Mouse (Mus musculus) liver, embryonic 14.5 days (tissue): ENCODE data around the gene Ccl11. TPM values are rescaled to one million over a fixed set of nuclear protein-coding genes. Genes with fewer than 3 reads are reported as not detected.

Experiments used
- ATAC-seq: fragments of 200-750 bp; cut with Nextera tagmentation; 2 replicates; pipeline ENCODE4 v1.8.0; 2017; ENCODE audit warnings: moderate number of reproducible peaks, mild to moderate bottlenecking, moderate library complexity; ENCODE audit not compliant: insufficient read depth
- DNase-seq, 3 experiments: peaks; one replicate each; pipeline ENCODE4 v3.0.0-alpha.2; 2012 to 2013; ENCODE audit warnings: low read depth in 3 of 3, low spot score in 3 of 3
- H3K27ac ChIP-seq: fragments of 300-500 bp; sonication (generic); 2 replicates; pipeline ENCODE4 v1.5.1; 2014; ENCODE audit warnings: moderate library complexity, mild to moderate bottlenecking, control low read depth, inconsistent platforms
- H3K27me3 ChIP-seq: fragments of 300-500 bp; sonication (generic); 2 replicates; pipeline ENCODE4 v1.6.1; 2014; ENCODE audit warnings: mild to moderate bottlenecking, low read length, moderate library complexity; ENCODE audit not compliant: control insufficient read depth, insufficient read depth
- H3K36me3 ChIP-seq: fragments of 300-500 bp; sonication (generic); replicated peaks from 2 replicates; pipeline ENCODE4 v1.6.1; 2014; ENCODE audit warnings: low read depth; ENCODE audit not compliant: control insufficient read depth, insufficient read depth
- H3K4me1 ChIP-seq, 2 experiments: fragments of 200-500 bp in 1 of 2; fragments of 300-500 bp in 1 of 2; sonication (generic) in 1 of 2; replicated peaks; 2 replicates each; pipeline ENCODE4 v1.6.1; 2012 to 2014; ENCODE audit warnings: antibody characterized with exemption in 1 of 2, inconsistent platforms in 1 of 2, low read length in 1 of 2; ENCODE audit not compliant: control insufficient read depth in 2 of 2, insufficient read depth in 2 of 2
- H3K4me2 ChIP-seq: fragments of 300-500 bp; sonication (generic); 2 replicates; pipeline ENCODE4 v1.6.1; 2014; ENCODE audit warnings: low read depth, mild to moderate bottlenecking, control low read depth, moderate library complexity
- H3K4me3 ChIP-seq, 2 experiments: fragments of 200-500 bp in 1 of 2; fragments of 300-500 bp in 1 of 2; sonication (generic) in 1 of 2; 2 replicates each; pipeline ENCODE4 v1.5.1; 2012 to 2014; ENCODE audit warnings: low read depth in 2 of 2, low read length in 2 of 2, mild to moderate bottlenecking in 2 of 2, control low read depth in 1 of 2, inconsistent platforms in 1 of 2, moderate library complexity in 1 of 2; ENCODE audit not compliant: insufficient read depth in 1 of 2
- H3K9ac ChIP-seq: fragments of 300-500 bp; sonication (generic); replicated peaks from 2 replicates; pipeline ENCODE4 v1.6.1; 2014; ENCODE audit warnings: mild to moderate bottlenecking, control low read depth, moderate library complexity
- H3K9me3 ChIP-seq: fragments of 300-500 bp; sonication (generic); 2 replicates; pipeline ENCODE4 v1.6.1; 2016; ENCODE audit warnings: low read length, mixed read lengths; ENCODE audit not compliant: control insufficient read depth
- CTCF ChIP-seq: IDR thresholded peaks from 2 replicates; pipeline ENCODE4 v1.5.1; 2016; ENCODE audit warnings: antibody characterized with exemption, low read depth, control low read depth
- EP300 ChIP-seq: IDR thresholded peaks from 2 replicates; pipeline ENCODE4 v1.6.1; 2016; ENCODE audit warnings: antibody characterized with exemption, low read depth
- WGBS: fragments of 180-500 bp; shearing (Covaris S2); extraction: QIAGEN DNeasy Blood & Tissue Kit; methylation state at CpG from one replicate; pipeline ENCODE4 v1.1.7; 2014; ENCODE audit not compliant: insufficient replicate concordance; 5-methylcytosine and 5-hydroxymethylcytosine counted together
- polyA plus RNA-seq, 2 experiments: library from polyadenylated mRNA; depleted of rRNA in 1 of 2; stranded (reverse) in 1 of 2; unstranded in 1 of 2; fragments of >200 nt; fragmentation: Nextera tagmentation in 1 of 2; extraction: Ambion mirVana in 1 of 2; gene quantifications; 2 replicates each; pipeline versions ENCODE4 v1.2.1 to v1.2.3; 2012 to 2014

The Ccl11 gene
- polyA plus RNA-seq (2012; rRNA removed) (0.07 TPM in 1 of 2 replicates, not detected in the other), polyA plus RNA-seq (2014; fragmentation: Nextera tagmentation; extraction: Ambion mirVana) (0.11 TPM in 1 of 2 replicates, not detected in the other)

DNA sequence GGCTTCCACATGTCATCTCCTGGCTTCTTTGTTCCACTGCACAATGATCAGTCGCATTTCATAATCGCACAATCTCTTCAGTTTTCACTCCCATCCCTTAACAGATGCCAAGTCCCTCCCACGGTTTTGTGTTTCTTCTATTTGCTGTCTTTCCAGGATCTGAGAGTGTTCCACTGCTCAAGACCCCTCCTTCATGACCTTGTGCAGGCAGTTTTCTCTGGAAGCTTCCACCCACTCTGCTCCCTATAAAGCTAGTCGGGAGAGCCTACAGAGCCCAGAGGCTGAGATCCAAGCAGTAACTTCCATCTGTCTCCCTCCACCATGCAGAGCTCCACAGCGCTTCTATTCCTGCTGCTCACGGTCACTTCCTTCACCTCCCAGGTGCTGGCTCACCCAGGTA is at the start of gene Ccl11:
Gene Ccl11 (plus strand): TSS at position 178 of the 400 bp plus-strand sequence.
- H3K27ac ChIP-seq = no peak within 1 kb of the TSS
- no peaks in the 10 kb centered on the region for H3K27me3 ChIP-seq
- no peaks in the 10 kb centered on the region for H3K36me3 ChIP-seq
- no peaks in the 10 kb centered on the region for H3K4me1 ChIP-seq
- no peaks in the 10 kb centered on the region for H3K9me3 ChIP-seq
- no peak within 1 kb of the TSS for H3K4me2 ChIP-seq
- TF ChIP-seq CTCF = no peak
- no peak for TF ChIP-seq EP300
- H3K9ac ChIP-seq = no peak within 1 kb of the TSS
- WGBS = 72% methylated on average over 6 of the region's 6 CpGs
- ATAC-seq (no peak), DNase-seq (no peak)
- H3K4me3 ChIP-seq = no peak within 1 kb of the TSS

GRCm38 (mm10) chr11:82010115-82010514 is 47.5 kb upstream of the Ccl11 start:
- Histone ChIP-seq H3K27ac (no peak overlapping the region), H3K27me3 (no peaks in the 10 kb centered on the region), H3K4me3 (no peak overlapping the region), H3K4me1 (peaks cover 0 to 9% of the 10 kb centered on the region in 2 experiments; a peak in 2 of 4 replicates), H3K4me2 (no peak overlapping the region), H3K36me3 (no peaks in the 10 kb centered on the region), H3K9me3 (no peaks in the 10 kb centered on the region), H3K9ac (no peak overlapping the region)
- DNase-seq (no peak), ATAC-seq (no peak)
- 57% methylated on average over 3 of the region's 3 CpGs for WGBS
- TF ChIP-seq CTCF = no peak
- no peak for TF ChIP-seq EP300

DNA sequence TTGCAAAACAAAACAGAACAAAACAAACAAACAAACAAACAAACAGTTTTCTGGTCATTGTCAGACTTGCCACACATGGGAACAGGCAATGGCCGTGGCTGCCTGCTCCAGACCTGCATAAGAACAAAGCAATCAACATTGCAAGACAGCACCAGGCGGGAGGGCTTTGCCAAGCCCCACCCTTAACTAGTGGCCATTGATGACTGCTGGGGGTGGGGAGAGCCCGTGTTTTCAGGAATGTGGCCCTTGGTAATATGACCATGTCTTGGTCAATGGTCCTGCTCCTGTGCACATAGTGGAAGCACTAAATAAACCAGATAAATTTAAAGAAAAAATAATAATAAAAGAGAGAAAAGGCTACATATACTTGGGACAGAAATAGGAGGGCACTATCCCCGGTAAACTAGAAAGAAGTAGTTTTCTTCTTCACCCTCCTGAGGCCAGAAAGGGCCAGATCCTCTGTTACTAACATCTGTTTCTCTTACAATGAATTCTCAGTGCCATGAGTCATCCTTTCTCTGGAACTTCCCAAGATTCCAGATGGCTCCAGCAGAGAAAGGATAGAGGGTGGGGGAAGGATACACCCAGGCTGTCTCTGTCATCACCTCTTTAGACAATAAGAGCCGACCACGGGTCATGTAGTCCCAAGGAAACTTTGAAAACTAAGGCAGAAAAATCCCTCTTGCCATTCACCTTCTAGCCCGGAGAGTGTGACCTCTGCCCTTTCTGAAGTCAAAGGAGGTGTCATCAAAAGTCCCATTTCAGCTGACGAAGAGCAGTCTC is 46.0 kb upstream of the Ccl11 start:
- no peaks in the 10 kb centered on the region for H3K9me3 ChIP-seq
- DNase-seq = no peak
- peaks cover 0 to 8% of the 10 kb centered on the region in 2 experiments; a peak in 2 of 4 replicates for H3K4me1 ChIP-seq
- no peaks in the 10 kb centered on the region for H3K27me3 ChIP-seq
- no peak overlapping the region for H3K27ac ChIP-seq
- TF ChIP-seq CTCF (no peak), EP300 (no peak)
- H3K4me3 ChIP-seq = no peak overlapping the region
- no peak overlapping the region for H3K9ac ChIP-seq
- WGBS = 48% methylated on average over 8 of the region's 8 CpGs
- ATAC-seq = no peak
- no peaks in the 10 kb centered on the region for H3K36me3 ChIP-seq
- H3K4me2 ChIP-seq = no peak overlapping the region

- TF ChIP-seq EP300 (no peak), CTCF (no peak)
- H3K4me1 ChIP-seq = peaks cover 0 to 3% of the 10 kb centered on the region in 2 experiments; a peak in 2 of 4 replicates
- H3K9ac ChIP-seq = no peak overlapping the region
- H3K4me3 ChIP-seq = no peak overlapping the region
- no peaks in the 10 kb centered on the region for H3K27me3 ChIP-seq
- no peak overlapping the region for H3K4me2 ChIP-seq
- no peaks in the 10 kb centered on the region for H3K9me3 ChIP-seq
- ATAC-seq = no peak
- WGBS = 48% methylated on average over 1 of the region's 1 CpGs
- no peak for DNase-seq
- H3K36me3 ChIP-seq = no peaks in the 10 kb centered on the region
- no peak overlapping the region for H3K27ac ChIP-seq
Measured at GRCm38 (mm10) chr11:82013756-82014155, 43.9 kb upstream of the Ccl11 start.

DNA sequence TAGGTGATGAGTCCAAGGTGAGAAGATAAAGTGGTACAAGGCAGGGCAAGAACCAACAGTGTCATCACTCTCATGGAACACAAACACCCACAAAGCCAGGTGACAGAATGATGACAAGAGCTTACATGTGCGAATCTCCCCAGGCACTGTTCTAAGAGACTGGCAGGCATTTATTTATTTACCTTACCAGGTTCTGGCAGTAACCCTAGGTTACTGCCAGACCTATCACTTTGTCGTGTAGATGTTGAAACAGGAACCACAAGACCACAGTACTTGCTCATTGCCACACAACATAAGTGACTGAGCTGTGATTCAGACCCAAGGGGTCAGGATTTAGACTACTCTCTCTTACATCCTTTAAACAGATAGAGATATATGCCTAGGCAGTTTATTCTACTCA is 42.6 kb upstream of the Ccl11 start:
- H3K4me1 ChIP-seq = peaks cover 0 to 6% of the 10 kb centered on the region in 2 experiments; a peak in 2 of 4 replicates
- no peak for ATAC-seq
- no peaks in the 10 kb centered on the region for H3K27me3 ChIP-seq
- no peak overlapping the region for H3K4me3 ChIP-seq
- H3K27ac ChIP-seq = no peak overlapping the region
- no peaks in the 10 kb centered on the region for H3K9me3 ChIP-seq
- no peak overlapping the region for H3K9ac ChIP-seq
- DNase-seq = no peak
- 37% methylated on average over 2 of the region's 2 CpGs for WGBS
- TF ChIP-seq CTCF = no peak
- no peaks in the 10 kb centered on the region for H3K36me3 ChIP-seq
- H3K4me2 ChIP-seq = no peak overlapping the region
